Comparison of ENCODE assay signal across 21 mouse cellular contexts in genomic region chr8:95131983-95132382, GRCm38 (mm10). TPM values are rescaled to one million over a fixed set of nuclear protein-coding genes. Genes with fewer than 3 reads are reported as not detected.
A peak's percentile ranks its signal among the peaks of the same experiment; 100 is the strongest.
DNase-seq lines count a peak whose midpoint lies in the region; ATAC-seq and TF ChIP-seq lines count a peak whose summit lies in the region.
"Had no signal": no experiment of that assay in that cellular context is flagged by ENCODE, and none has a peak within 500 bp of the region (broad histone marks: within the 10 kb centered on the region; RNA-seq: fewer than 3 reads in every experiment).

No protein-coding gene starts in this region.

- no peak for TF ChIP-seq CTCF in gastrocnemius, adult 2 months (IDR thresholded peaks at IDR 0.05)
- TF ChIP-seq CTCF in kidney, postnatal 0 days (IDR thresholded peaks at IDR 0.05; ENCODE audit: low read depth) = no peak
- no peak for TF ChIP-seq CTCF in E14TG2a.4 (conservative IDR thresholded peaks at IDR 0.05; ENCODE audit: low read length)

- H3K27me3 ChIP-seq in kidney, postnatal 0 days (ENCODE audit: insufficient read depth, low read length) = no peaks in the 10 kb centered on the region
- peaks cover 4% of the 10 kb centered on the region for H3K27me3 ChIP-seq in E14TG2a.4 (ENCODE audit: insufficient read depth, low read length)
- peaks cover 8% of the 10 kb centered on the region for H3K27me3 ChIP-seq in liver, embryonic 12.5 days (replicated peaks)
- H3K27me3 ChIP-seq: CH12.LX; intestine, embryonic 15.5 days had no signal

- 0 out of 2 replicates have a peak, but pooled peaks cover 23% of the 10 kb centered on the region for H3K36me3 ChIP-seq in kidney, postnatal 0 days (ENCODE audit: insufficient read depth, low read length)
- peaks cover 40% of the 10 kb centered on the region for H3K36me3 ChIP-seq in E14TG2a.4 (ENCODE audit: insufficient read depth, low read length)
- H3K36me3 ChIP-seq in liver, embryonic 12.5 days = peaks cover 12% of the 10 kb centered on the region; the same call in 1 of the 2 replicates
- H3K36me3 ChIP-seq: forebrain, embryonic 12.5 days; hindbrain, embryonic 12.5 days had no signal

- peaks cover 14% of the 10 kb centered on the region for H3K4me1 ChIP-seq in kidney, postnatal 0 days (replicated peaks; ENCODE audit: insufficient read depth, low read length)
- peaks cover 92% of the 10 kb centered on the region for H3K4me1 ChIP-seq in E14TG2a.4 (replicated peaks; ENCODE audit: low read depth, low read length)
- H3K4me1 ChIP-seq in liver, embryonic 12.5 days = 0 out of 2 replicates have a peak, but pooled peaks cover 5% of the 10 kb centered on the region

- DNase-seq in gastrocnemius, adult 2 months = no peak
- no peak for DNase-seq in gastrocnemius, postnatal 36 days
- no peak for DNase-seq in kidney, postnatal 0 days (ENCODE audit: low spot score)
- DNase-seq in kidney, adult 11 months = no peak
- DNase-seq in adrenal gland, postnatal 25 days = no peak
- DNase-seq: cerebellum, adult 2 months; cerebellum, postnatal 14 days; gastrocnemius, postnatal 14 days; kidney, adult 9 months; left cerebral cortex, postnatal 4 days; lung, adult 18-20 months; midbrain, embryonic 14.5 days; right cerebral cortex, postnatal 14 days had no signal

- 73% methylated on average over 5 of the region's 5 CpGs for WGBS in kidney, postnatal 0 days
- WGBS in liver, embryonic 12.5 days (ENCODE audit: insufficient replicate concordance) = 59% methylated on average over 5 of the region's 5 CpGs

- no peak for ATAC-seq in kidney, postnatal 0 days (replicated peaks; ENCODE audit: low FRiP score, low read depth)
- no peak for ATAC-seq in liver, embryonic 12.5 days
- ATAC-seq: hindbrain, postnatal 0 days; intestine, embryonic 15.5 days had no signal

- intact Hi-C loops in gastrocnemius, adult 2 months (cut with DNase I) = loop anchor here (10.0 kb wide), 1 partner anchor 73 kb away; the partner anchor contains the start of gene Kifc3
- intact Hi-C loops in gastrocnemius, postnatal 36 days (cut with DNase I) = no loop called here

- no peak overlapping the region for H3K9ac ChIP-seq in kidney, postnatal 0 days (ENCODE audit: low read depth, low read length)
- no peak overlapping the region for H3K9ac ChIP-seq in liver, embryonic 12.5 days
- H3K9ac ChIP-seq: embryonic facial prominence, embryonic 15.5 days; forebrain, embryonic 12.5 days; hindbrain, embryonic 12.5 days; intestine, embryonic 15.5 days had no signal

- H3K4me2 ChIP-seq in kidney, postnatal 0 days (ENCODE audit: low read length) = no peak overlapping the region
- H3K4me2 ChIP-seq in liver, embryonic 12.5 days = no peak overlapping the region
- H3K4me2 ChIP-seq: embryonic facial prominence, embryonic 15.5 days; forebrain, embryonic 12.5 days; hindbrain, embryonic 12.5 days; intestine, embryonic 15.5 days had no signal

- H3K27ac ChIP-seq in gastrocnemius, adult 2 months = peak overlapping the region; percentile 68
- peak overlapping the region; percentile 31; the same call in 1 of the 2 replicates for H3K27ac ChIP-seq in kidney, postnatal 0 days
- peak overlapping the region; percentile 17; the same call in 1 of the 2 replicates for H3K27ac ChIP-seq in liver, embryonic 12.5 days
- H3K27ac ChIP-seq: embryonic facial prominence, embryonic 15.5 days; forebrain, embryonic 12.5 days; hindbrain, embryonic 12.5 days; hindbrain, postnatal 0 days; intestine, embryonic 15.5 days had no signal

- H3K4me3 ChIP-seq in gastrocnemius, adult 2 months = peak overlapping the region; percentile 33; the same call in 1 of the 2 replicates
- H3K4me3 ChIP-seq in kidney, postnatal 0 days (replicated peaks; ENCODE audit: low read depth, low read length) = no peak overlapping the region
- peak overlapping the region; percentile 67 for H3K4me3 ChIP-seq in E14TG2a.4 (replicated peaks; ENCODE audit: low read length)
- no peak overlapping the region for H3K4me3 ChIP-seq in liver, embryonic 12.5 days
- H3K4me3 ChIP-seq: embryonic facial prominence, embryonic 15.5 days; forebrain, embryonic 12.5 days; hindbrain, embryonic 12.5 days; intestine, embryonic 15.5 days had no signal

- H3K9me3 ChIP-seq in kidney, postnatal 0 days (replicated peaks; ENCODE audit: low read length) = no peaks in the 10 kb centered on the region
- no peaks in the 10 kb centered on the region for H3K9me3 ChIP-seq in E14TG2a.4 (ENCODE audit: low read length)
- H3K9me3 ChIP-seq in liver, embryonic 12.5 days (replicated peaks) = no peaks in the 10 kb centered on the region
- H3K9me3 ChIP-seq: embryonic facial prominence, embryonic 15.5 days; forebrain, embryonic 12.5 days; hindbrain, embryonic 12.5 days; intestine, embryonic 15.5 days had no signal

RNA-seq across cellular contexts. Expression of gene Katnb1, which starts 51.0 kb away (rescaled TPM):
- total RNA-seq in gastrocnemius, adult 2 months (2021) = 1 to 10 TPM; 6.4 to 7.6 TPM
- total RNA-seq in gastrocnemius, postnatal 36 days (2021) = 1 to 10 TPM; 6.1 to 8.2 TPM
- polyA plus RNA-seq in kidney, postnatal 0 days (2015; fragmentation: Nextera tagmentation; extraction: Ambion mirVana) = 21.2 and 22.9 TPM in 2 replicates
- 17.8 and 18.5 TPM in 2 replicates for polyA plus RNA-seq in liver, embryonic 12.5 days (2016; fragmentation: Nextera tagmentation; extraction: Ambion mirVana)
- total RNA-seq in adrenal gland, postnatal 25 days (2021) = 13.2 and 14.1 TPM in 2 replicates

Comparison
In these comparisons a context has a peak if more than half of its experiments do, and no peak if none do; other contexts are left out.
1. H3K27ac ChIP-seq: peak in every context shown above with its lines; median percentile 68 in gastrocnemius, adult 2 months; 31 in kidney, postnatal 0 days; 17 in liver, embryonic 12.5 days.
2. H3K4me3 ChIP-seq: peak in gastrocnemius, adult 2 months (single experiment) and E14TG2a.4 (single experiment); none in kidney, postnatal 0 days (single experiment) and liver, embryonic 12.5 days (single experiment).